Mouse (Mus musculus): ENCODE data around the gene Clic1. TPM values are rescaled to one million over a fixed set of nuclear protein-coding genes. Genes with fewer than 3 reads are reported as not detected.
"Not testable (repeated sequence)": the region's sequence is repeated elsewhere in the genome, so short reads cannot be mapped to it uniquely, and the experiment has no call there.

Gene Clic1
- polyA plus RNA-seq (2014; fragmentation: Nextera tagmentation; extraction: Ambion mirVana): 73.8 and 83.9 TPM in 2 replicates

- peak; percentile 14; the same call in 1 of the 2 replicates for ATAC-seq (ENCODE audit: low FRiP score)
- H3K4me2 ChIP-seq: peak within 1 kb of the TSS; percentile 68
- no peaks in the 10 kb centered on the region for H3K27me3 ChIP-seq (ENCODE audit: control insufficient read depth, insufficient read depth, low read length)
- peak within 1 kb of the TSS; percentile 54 for H3K4me3 ChIP-seq (ENCODE audit: low read depth, low read length)
- peaks cover 10% of the 10 kb centered on the region for H3K36me3 ChIP-seq (ENCODE audit: control insufficient read depth, insufficient read depth, low read length)
- H3K4me1 ChIP-seq (ENCODE audit: control insufficient read depth, insufficient read depth, low read length): peaks cover 52% of the 10 kb centered on the region
- peak within 1 kb of the TSS; percentile 83 for H3K9ac ChIP-seq (ENCODE audit: low read length)
- no peaks in the 10 kb centered on the region for H3K9me3 ChIP-seq (ENCODE audit: control insufficient read depth, low read length)
- DNase-seq (ENCODE audit: low spot score, missing footprints): peak; percentile 97
- 1% methylated on average over 11 of the region's 11 CpGs for WGBS
- peak within 1 kb of the TSS; percentile 90 for H3K27ac ChIP-seq (ENCODE audit: low read depth, low read length)
These were observed at the start of gene Clic1 for GRCm38 (mm10) chr17:35049561-35050016. Gene Clic1 (plus strand): TSS chr17:35049966.

GRCm38 (mm10) chr17:35000717-35001451 lies 48.9 kb upstream of the Clic1 start, which contains the start of gene Vars:
Gene Vars (plus strand): TSS chr17:35000987.
- peak; percentile 100 for DNase-seq (ENCODE audit: low spot score, missing footprints)
- H3K9me3 ChIP-seq (ENCODE audit: control insufficient read depth, low read length): no peaks in the 10 kb centered on the region
- H3K27me3 ChIP-seq (ENCODE audit: control insufficient read depth, insufficient read depth, low read length): no peaks in the 10 kb centered on the region
- WGBS: under 1% methylated on average over 83 of the region's 83 CpGs
- H3K36me3 ChIP-seq (ENCODE audit: control insufficient read depth, insufficient read depth, low read length): peaks cover 17% of the 10 kb centered on the region
- peaks cover 25% of the 10 kb centered on the region for H3K4me1 ChIP-seq (ENCODE audit: control insufficient read depth, insufficient read depth, low read length)
- ATAC-seq (ENCODE audit: low FRiP score): peak; percentile 95
- H3K4me3 ChIP-seq (ENCODE audit: low read depth, low read length): peak within 1 kb of the TSS; percentile 87
- H3K27ac ChIP-seq (ENCODE audit: low read depth, low read length): peak within 1 kb of the TSS; percentile 91
- peak within 1 kb of the TSS; percentile 96 for H3K9ac ChIP-seq (ENCODE audit: low read length)
- peak within 1 kb of the TSS; percentile 97 for H3K4me2 ChIP-seq

GRCm38 (mm10) chr17:35001452-35002152 lies 48.2 kb upstream of the Clic1 start:
- Histone ChIP-seq H3K27ac (ENCODE audit: low read depth, low read length) (peak overlapping the region; percentile 91), H3K9me3 (ENCODE audit: control insufficient read depth, low read length) (no peaks in the 10 kb centered on the region), H3K4me1 (ENCODE audit: control insufficient read depth, insufficient read depth, low read length) (peaks cover 25% of the 10 kb centered on the region), H3K4me2 (peak overlapping the region; percentile 97), H3K27me3 (ENCODE audit: control insufficient read depth, insufficient read depth, low read length) (no peaks in the 10 kb centered on the region), H3K4me3 (ENCODE audit: low read depth, low read length) (peak overlapping the region; percentile 87), H3K36me3 (ENCODE audit: control insufficient read depth, insufficient read depth, low read length) (peaks cover 20% of the 10 kb centered on the region), H3K9ac (ENCODE audit: low read length) (peak overlapping the region; percentile 96)
- WGBS: under 1% methylated on average over 35 of the region's 35 CpGs
- DNase-seq (ENCODE audit: low spot score, missing footprints): peak; percentile 90
- no peak; the same call in 1 of the 2 replicates for ATAC-seq (ENCODE audit: low FRiP score)

GRCm38 (mm10) chr17:35002153-35002865 lies 47.5 kb upstream of the Clic1 start:
- peak; percentile 84 for DNase-seq (ENCODE audit: low spot score, missing footprints)
- no peak for ATAC-seq (ENCODE audit: low FRiP score)
- H3K9me3 ChIP-seq (ENCODE audit: control insufficient read depth, low read length): no peaks in the 10 kb centered on the region
- H3K4me1 ChIP-seq (ENCODE audit: control insufficient read depth, insufficient read depth, low read length): peaks cover 25% of the 10 kb centered on the region
- peaks cover 21% of the 10 kb centered on the region for H3K36me3 ChIP-seq (ENCODE audit: control insufficient read depth, insufficient read depth, low read length)
- H3K27me3 ChIP-seq (ENCODE audit: control insufficient read depth, insufficient read depth, low read length): no peaks in the 10 kb centered on the region
- WGBS: 12% methylated on average over 12 of the region's 12 CpGs
- peak overlapping the region; percentile 87 for H3K4me3 ChIP-seq (ENCODE audit: low read depth, low read length)
- no peak overlapping the region for H3K27ac ChIP-seq (ENCODE audit: low read depth, low read length)
- H3K4me2 ChIP-seq: peak overlapping the region; percentile 97
- peak overlapping the region; percentile 96 for H3K9ac ChIP-seq (ENCODE audit: low read length)

GRCm38 (mm10) chr17:35003022-35003838 lies 46.5 kb upstream of the Clic1 start:
- peak; percentile 83 for DNase-seq (ENCODE audit: low spot score, missing footprints)
- Histone ChIP-seq H3K4me3 (ENCODE audit: low read depth, low read length) (peak overlapping the region; percentile 5; the same call in 1 of the 2 replicates), H3K9ac (ENCODE audit: low read length) (peak overlapping the region; percentile 96), H3K4me2 (peak overlapping the region; percentile 97), H3K9me3 (ENCODE audit: control insufficient read depth, low read length) (no peaks in the 10 kb centered on the region), H3K36me3 (ENCODE audit: control insufficient read depth, insufficient read depth, low read length) (peaks cover 24% of the 10 kb centered on the region), H3K27me3 (ENCODE audit: control insufficient read depth, insufficient read depth, low read length) (no peaks in the 10 kb centered on the region), H3K27ac (ENCODE audit: low read depth, low read length) (no peak overlapping the region), H3K4me1 (ENCODE audit: control insufficient read depth, insufficient read depth, low read length) (peaks cover 25% of the 10 kb centered on the region)
- no peak for ATAC-seq (ENCODE audit: low FRiP score)
- 80% methylated on average over 9 of the region's 9 CpGs for WGBS

GRCm38 (mm10) chr17:35004075-35004717 lies 45.6 kb upstream of the Clic1 start:
- no peak overlapping the region for H3K9ac ChIP-seq (ENCODE audit: low read length)
- no peaks in the 10 kb centered on the region for H3K27me3 ChIP-seq (ENCODE audit: control insufficient read depth, insufficient read depth, low read length)
- no peak overlapping the region for H3K4me3 ChIP-seq (ENCODE audit: low read depth, low read length)
- H3K36me3 ChIP-seq (ENCODE audit: control insufficient read depth, insufficient read depth, low read length): peaks cover 26% of the 10 kb centered on the region
- no peak overlapping the region for H3K4me2 ChIP-seq
- no peaks in the 10 kb centered on the region for H3K9me3 ChIP-seq (ENCODE audit: control insufficient read depth, low read length)
- no peak for ATAC-seq (ENCODE audit: low FRiP score)
- H3K4me1 ChIP-seq (ENCODE audit: control insufficient read depth, insufficient read depth, low read length): peaks cover 22% of the 10 kb centered on the region
- DNase-seq (ENCODE audit: low spot score, missing footprints): peak; percentile 61
- no peak overlapping the region for H3K27ac ChIP-seq (ENCODE audit: low read depth, low read length)
- 97% methylated on average over 17 of the region's 17 CpGs for WGBS

- peaks cover 28% of the 10 kb centered on the region for H3K36me3 ChIP-seq (ENCODE audit: control insufficient read depth, insufficient read depth, low read length)
- no peak overlapping the region for H3K27ac ChIP-seq (ENCODE audit: low read depth, low read length)
- H3K9me3 ChIP-seq (ENCODE audit: control insufficient read depth, low read length): no peaks in the 10 kb centered on the region
- no peaks in the 10 kb centered on the region for H3K27me3 ChIP-seq (ENCODE audit: control insufficient read depth, insufficient read depth, low read length)
- H3K4me1 ChIP-seq (ENCODE audit: control insufficient read depth, insufficient read depth, low read length): peaks cover 16% of the 10 kb centered on the region
- DNase-seq (ENCODE audit: low spot score, missing footprints): no peak
- ATAC-seq (ENCODE audit: low FRiP score): no peak
- 96% methylated on average over 10 of the region's 10 CpGs for WGBS
- H3K4me3 ChIP-seq (ENCODE audit: low read depth, low read length): no peak overlapping the region
- no peak overlapping the region for H3K4me2 ChIP-seq
- no peak overlapping the region for H3K9ac ChIP-seq (ENCODE audit: low read length)
These were observed 44.6 kb upstream of the Clic1 start for GRCm38 (mm10) chr17:35005158-35005557.

GRCm38 (mm10) chr17:35005902-35006301 lies 43.9 kb upstream of the Clic1 start:
- H3K4me2 ChIP-seq; H3K9me3 ChIP-seq (ENCODE audit: control insufficient read depth, low read length); DNase-seq (ENCODE audit: low spot score, missing footprints); H3K27me3 ChIP-seq (ENCODE audit: control insufficient read depth, insufficient read depth, low read length); ATAC-seq (ENCODE audit: low FRiP score); H3K27ac ChIP-seq (ENCODE audit: low read depth, low read length); H3K9ac ChIP-seq (ENCODE audit: low read length); H3K4me3 ChIP-seq (ENCODE audit: low read depth, low read length): not testable (repeated sequence)
- Histone ChIP-seq H3K36me3 (ENCODE audit: control insufficient read depth, insufficient read depth, low read length) (peaks cover 35% of the 10 kb centered on the region), H3K4me1 (ENCODE audit: control insufficient read depth, insufficient read depth, low read length) (peaks cover 16% of the 10 kb centered on the region)
- 96% methylated on average over 4 of the region's 5 CpGs for WGBS
